ENCODE assay signal across 8 mouse cellular contexts in genomic region chr2:3657811-3658730, GRCm38 (mm10).
DNase-seq lines count a peak whose midpoint lies in the region; ATAC-seq and TF ChIP-seq lines count a peak whose summit lies in the region.

No protein-coding gene starts in this region.

- H3K27me3 ChIP-seq in kidney, adult 2 months (replicated peaks; ENCODE audit: control insufficient read depth, insufficient read depth, low read length), result no peaks in the 10 kb centered on the region
- H3K27me3 ChIP-seq in G1E (ENCODE audit: insufficient read depth, low read length), result 0 out of 2 replicates have a peak, but pooled peaks cover 3% of the 10 kb centered on the region
- no peaks in the 10 kb centered on the region for H3K27me3 ChIP-seq in liver, postnatal 0 days (ENCODE audit: insufficient read depth, low read length)

- H3K9ac ChIP-seq in liver, postnatal 0 days (replicated peaks), result no peak overlapping the region

- H3K27ac ChIP-seq in kidney, adult 2 months (ENCODE audit: insufficient read depth, low read depth, low read length), result peak overlapping the region; percentile 30; the same call in 1 of the 2 replicates
- H3K27ac ChIP-seq in liver, postnatal 0 days (ENCODE audit: low read depth), result peak overlapping the region; percentile 96

- 71% methylated on average over 11 of the region's 11 CpGs for whole genome bisulfite sequencing in kidney, adult 2 months
- WGBS in liver, postnatal 0 days (ENCODE audit: insufficient replicate concordance), result 33% methylated on average over 11 of the region's 11 CpGs

- no peaks in the 10 kb centered on the region; the same call in 1 of the 2 replicates for H3K4me1 ChIP-seq in kidney, adult 2 months (ENCODE audit: control insufficient read depth, insufficient read depth, low read length)
- H3K4me1 ChIP-seq in G1E (ENCODE audit: insufficient read depth, low read depth, low read length), result no peaks in the 10 kb centered on the region
- peaks cover 38% of the 10 kb centered on the region for H3K4me1 ChIP-seq in liver, postnatal 0 days (ENCODE audit: insufficient read depth)

- H3K36me3 ChIP-seq in kidney, adult 2 months (ENCODE audit: control insufficient read depth, insufficient read depth, low read length), result no peaks in the 10 kb centered on the region
- H3K36me3 ChIP-seq in G1E (replicated peaks), result no peaks in the 10 kb centered on the region
- H3K36me3 ChIP-seq in liver, postnatal 0 days (replicated peaks; ENCODE audit: insufficient read depth, low read length), result no peaks in the 10 kb centered on the region

- DNase-seq in kidney, adult 2 months, result peak; percentile 48
- no peak for DNase-seq in kidney, adult 11 months
- DNase-seq in G1E (ENCODE audit: low spot score), result peak; percentile 6
- peak; percentile 75 for DNase-seq in liver, postnatal 0 days
- peak; percentile 67 to 74 for DNase-seq in spleen, postnatal 4 days (ENCODE audit: low spot score in 2 of 2)
- no peak for DNase-seq in cerebellum, postnatal 4 days (ENCODE audit: low spot score in 2 of 2)
- no peak for DNase-seq in cerebellum, postnatal 36 days

- TF ChIP-seq POLR2A in kidney, adult 2 months (IDR thresholded peaks at IDR 0.05; ENCODE audit: low read depth, low read length), result no peak

- TF ChIP-seq EP300 in liver, postnatal 0 days (IDR thresholded peaks at IDR 0.05; ENCODE audit: low read depth), result peak; percentile 90

- H3K9me3 ChIP-seq in G1E (replicated peaks), result no peaks in the 10 kb centered on the region
- no peaks in the 10 kb centered on the region for H3K9me3 ChIP-seq in liver, postnatal 0 days (ENCODE audit: low read length)

- no peak for TF ChIP-seq CTCF in kidney, adult 2 months (conservative IDR thresholded peaks at IDR 0.05; ENCODE audit: insufficient read depth, insufficient read length, low read depth, low read length)
- no peak for TF ChIP-seq CTCF in G1E (IDR thresholded peaks at IDR 0.05; ENCODE audit: low read depth, low read length)
- no peak for TF ChIP-seq CTCF in liver, postnatal 0 days (IDR thresholded peaks at IDR 0.05; ENCODE audit: low read depth)

- H3K4me3 ChIP-seq in kidney, adult 2 months (ENCODE audit: insufficient read depth, low read depth, low read length), result no peak overlapping the region
- H3K4me3 ChIP-seq in G1E (ENCODE audit: low read depth, low read length), result no peak overlapping the region
- no peak overlapping the region for H3K4me3 ChIP-seq in liver, postnatal 0 days (ENCODE audit: low read depth, low read length)

- peak; percentile 84 for ATAC-seq in G1E (ENCODE audit: extremely low read depth, insufficient number of reproducible peaks, low FRiP score, poor library complexity, severe bottlenecking)
- ATAC-seq in granulocyte monocyte progenitor cell, adult 5-6 weeks (replicated peaks; ENCODE audit: poor library complexity, severe bottlenecking), result peak; percentile 83
- ATAC-seq in liver, postnatal 0 days, result peak; percentile 82

- peak overlapping the region; percentile 26; the same call in 1 of the 2 replicates for H3K4me2 ChIP-seq in liver, postnatal 0 days (ENCODE audit: low read depth, low read length)

Comparison
In these comparisons a context has a peak if more than half of its experiments do, and no peak if none do; other contexts are left out.
1. DNase-seq: peak in kidney, adult 2 months (single experiment), G1E (single experiment), liver, postnatal 0 days (single experiment) and spleen, postnatal 4 days (2 of 2); none in kidney, adult 11 months (single experiment), cerebellum, postnatal 4 days (0 of 2) and cerebellum, postnatal 36 days (0 of 2).
2. Peak in every context shown above with its lines, with median percentiles within 50 percentile points of each other: ATAC-seq.